Mouse (Mus musculus): ENCODE data around the gene Cnnm1. TPM values are rescaled to one million over a fixed set of nuclear protein-coding genes. Genes with fewer than 3 reads are reported as not detected.
"Not testable (repeated sequence)": the region's sequence is repeated elsewhere in the genome, so short reads cannot be mapped to it uniquely, and the experiment has no call there.

Cnnm1 gene
- total RNA-seq, 2 experiments from 2014 or later, result 0.12 to 0.17 TPM

- no peak for ATAC-seq (replicated peaks; ENCODE audit: poor library complexity)
Measured at GRCm38 (mm10) chr19:43465076-43465475, 24.8 kb downstream of the Cnnm1 start.

- ATAC-seq (replicated peaks; ENCODE audit: poor library complexity), result no peak
Measured at GRCm38 (mm10) chr19:43465601-43466255, 25.5 kb downstream of the Cnnm1 start.

DNA sequence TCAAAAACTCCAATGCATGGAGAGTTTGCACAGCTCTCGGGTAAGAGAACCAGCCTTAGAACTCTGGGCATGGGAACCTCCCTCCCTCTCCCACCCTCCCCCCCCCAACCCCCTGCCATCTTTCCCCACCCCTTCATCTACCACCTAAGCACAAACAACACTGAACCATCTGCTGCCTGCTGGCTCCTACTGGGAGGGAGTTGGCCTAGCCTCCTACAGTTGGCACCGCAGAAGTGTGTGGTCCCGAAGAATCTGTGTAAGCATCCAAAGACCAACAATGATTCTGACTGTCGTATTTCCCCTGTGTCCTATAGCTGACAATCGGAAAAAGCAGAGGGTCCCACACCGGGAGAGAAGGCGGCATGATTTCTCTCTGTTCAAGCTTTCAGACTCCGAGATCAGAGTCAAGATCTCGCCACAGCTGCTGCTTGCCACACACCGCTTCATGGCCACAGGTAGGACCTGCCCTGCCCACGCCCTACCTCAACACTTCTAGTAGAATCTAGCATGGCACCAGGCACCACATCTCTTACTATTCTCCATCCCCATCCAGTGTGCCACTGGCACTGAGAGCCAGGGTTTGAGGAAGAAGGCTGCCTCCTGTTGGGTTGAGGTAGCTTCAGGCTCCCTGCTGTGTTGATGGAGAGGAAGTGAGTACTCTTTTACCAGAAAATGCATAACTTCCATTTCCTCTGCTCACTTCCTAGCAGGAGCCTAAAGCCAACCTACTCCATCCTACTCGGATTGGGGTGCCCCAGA is 27.9 kb downstream of the Cnnm1 start:
- ATAC-seq (replicated peaks; ENCODE audit: poor library complexity), result no peak

GRCm38 (mm10) chr19:43469333-43469732 is 29.1 kb downstream of the Cnnm1 start:
- no peak for ATAC-seq (replicated peaks; ENCODE audit: poor library complexity)

GRCm38 (mm10) chr19:43472331-43472730 is 32.1 kb downstream of the Cnnm1 start:
- ATAC-seq (replicated peaks; ENCODE audit: poor library complexity), result no peak

DNA sequence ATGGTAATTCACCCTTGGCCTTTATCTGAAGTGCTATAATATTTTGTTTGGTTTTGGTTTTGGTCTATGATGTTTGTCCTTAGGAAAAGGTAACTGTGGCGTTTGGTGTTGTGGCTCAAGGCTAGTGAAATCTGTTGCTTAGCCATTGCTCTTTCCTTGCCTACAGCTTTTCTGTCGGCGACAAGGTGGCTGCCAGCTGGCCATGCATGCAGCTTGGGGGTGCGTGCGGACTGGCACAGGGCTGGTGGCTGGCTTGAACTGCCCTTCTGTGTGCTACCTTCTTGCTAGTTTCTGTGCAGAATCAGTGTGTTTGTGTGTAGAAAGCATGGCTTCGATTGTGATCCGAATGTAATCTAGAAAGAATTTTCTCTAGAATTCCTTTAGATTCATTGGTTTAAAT is 32.5 kb downstream of the Cnnm1 start:
- no peak for ATAC-seq (replicated peaks; ENCODE audit: poor library complexity)

DNA sequence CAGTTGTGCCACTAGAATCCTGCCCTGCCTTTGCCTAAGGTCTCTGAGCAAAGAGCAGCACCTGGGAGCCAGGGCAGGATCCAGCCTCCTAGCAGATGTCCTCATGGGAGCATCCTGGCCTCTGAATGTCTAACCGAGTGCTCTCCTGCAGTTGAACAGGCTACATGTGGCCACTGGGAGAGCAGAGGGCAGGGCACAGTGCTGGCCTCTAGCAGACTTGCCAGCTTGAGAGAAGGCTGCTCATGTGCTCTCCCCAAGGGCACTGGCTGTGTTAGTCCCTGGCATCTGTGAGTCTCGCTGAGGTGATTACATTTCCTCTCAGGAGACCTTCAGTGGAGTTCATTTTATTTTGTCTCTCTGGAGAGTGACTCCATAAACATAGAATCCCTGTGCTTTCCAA is 35.4 kb downstream of the Cnnm1 start:
- no peak for ATAC-seq (replicated peaks; ENCODE audit: poor library complexity)

DNA sequence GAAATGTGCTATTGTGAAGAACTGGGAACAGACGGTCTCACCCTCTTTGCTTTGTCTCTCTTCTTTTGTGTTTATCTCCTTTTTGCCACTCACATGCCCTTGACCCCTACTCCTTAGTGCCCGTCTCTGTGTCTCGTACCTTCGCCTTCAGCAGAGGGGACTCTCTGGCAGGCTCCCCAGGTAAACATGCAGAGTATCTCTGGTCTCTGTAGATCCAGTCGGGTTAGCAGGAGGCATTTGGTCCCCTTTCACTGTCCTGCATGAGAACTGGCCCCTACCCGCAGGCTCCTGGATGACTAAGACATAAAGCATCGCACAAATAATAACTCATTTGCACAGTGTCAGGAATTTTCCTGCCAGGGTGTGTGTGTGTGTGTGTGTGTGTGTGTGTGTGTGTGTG is 35.8 kb downstream of the Cnnm1 start:
- ATAC-seq (replicated peaks; ENCODE audit: poor library complexity), result no peak

GRCm38 (mm10) chr19:43477436-43477835 is 37.2 kb downstream of the Cnnm1 start:
- ATAC-seq (replicated peaks; ENCODE audit: poor library complexity), result no peak

- ATAC-seq (replicated peaks; ENCODE audit: poor library complexity), result peak; percentile 72
Measured at GRCm38 (mm10) chr19:43478891-43479290, 38.7 kb downstream of the Cnnm1 start.

DNA sequence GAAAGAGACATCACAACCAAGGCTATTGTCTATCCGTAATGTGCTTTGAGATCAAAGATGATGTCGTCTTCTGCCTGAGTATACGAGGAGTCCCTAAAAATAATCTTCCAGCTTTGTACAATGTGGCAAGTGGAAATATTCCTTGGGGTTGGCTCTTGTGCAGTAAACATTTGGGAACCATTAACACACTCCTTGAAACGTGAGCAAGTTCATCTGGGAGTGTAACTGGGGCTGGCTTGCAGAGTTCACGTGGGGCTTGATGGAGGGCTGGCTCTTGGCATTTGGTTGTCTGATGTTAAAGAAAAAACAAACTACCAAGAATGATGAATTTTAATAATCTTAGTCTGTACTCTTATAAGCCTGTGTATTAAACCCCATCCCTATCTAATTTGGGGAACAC is 39.2 kb downstream of the Cnnm1 start:
- no peak for ATAC-seq (replicated peaks; ENCODE audit: poor library complexity)

DNA sequence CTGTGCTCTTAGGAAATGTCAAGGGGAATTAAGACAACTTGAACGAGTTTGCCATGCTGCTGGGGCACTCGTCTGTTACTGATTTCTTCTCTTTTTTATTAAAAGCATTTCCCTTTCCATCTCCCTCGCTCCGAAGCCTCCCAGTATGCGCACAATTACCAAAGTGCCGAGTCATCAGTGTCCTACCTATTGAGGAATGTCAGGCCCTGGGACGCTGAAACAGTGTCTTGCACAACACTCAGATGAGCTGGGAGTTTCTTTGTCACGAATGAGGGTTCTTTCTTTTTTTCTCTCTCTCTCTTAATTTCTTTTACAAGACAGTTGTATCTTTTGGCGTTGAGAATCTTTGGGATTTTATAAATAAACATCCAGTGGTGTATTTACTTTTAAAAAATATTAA is 40.3 kb downstream of the Cnnm1 start:
- no peak for ATAC-seq (replicated peaks; ENCODE audit: poor library complexity)

- peak; percentile 50 for ATAC-seq (replicated peaks; ENCODE audit: poor library complexity)
Measured at GRCm38 (mm10) chr19:43487429-43487828, 47.2 kb downstream of the Cnnm1 start.

- ATAC-seq (replicated peaks; ENCODE audit: poor library complexity), result peak; percentile 54
Measured at GRCm38 (mm10) chr19:43493316-43493715, 53.1 kb downstream of the Cnnm1 start.

DNA sequence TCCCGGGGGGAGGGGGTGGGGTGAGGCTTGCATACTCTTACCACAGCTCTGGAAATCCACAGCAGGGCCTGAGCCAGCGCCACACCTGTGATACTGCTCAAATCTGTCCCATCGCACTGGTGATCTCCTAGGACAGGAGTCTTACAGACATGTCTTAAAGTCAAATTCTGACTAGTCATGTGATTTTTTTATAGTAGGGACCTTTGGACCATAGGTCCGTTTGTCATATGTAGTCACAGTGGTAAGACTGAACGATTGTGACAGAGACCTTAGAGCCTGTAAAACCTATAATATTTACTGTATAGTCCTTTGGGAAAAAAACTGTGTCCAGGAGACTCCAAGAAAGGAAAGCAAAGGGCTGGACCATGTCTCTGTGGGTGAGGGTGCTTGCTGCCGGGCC is 53.6 kb downstream of the Cnnm1 start:
- ATAC-seq (replicated peaks; ENCODE audit: poor library complexity), result no peak

DNA sequence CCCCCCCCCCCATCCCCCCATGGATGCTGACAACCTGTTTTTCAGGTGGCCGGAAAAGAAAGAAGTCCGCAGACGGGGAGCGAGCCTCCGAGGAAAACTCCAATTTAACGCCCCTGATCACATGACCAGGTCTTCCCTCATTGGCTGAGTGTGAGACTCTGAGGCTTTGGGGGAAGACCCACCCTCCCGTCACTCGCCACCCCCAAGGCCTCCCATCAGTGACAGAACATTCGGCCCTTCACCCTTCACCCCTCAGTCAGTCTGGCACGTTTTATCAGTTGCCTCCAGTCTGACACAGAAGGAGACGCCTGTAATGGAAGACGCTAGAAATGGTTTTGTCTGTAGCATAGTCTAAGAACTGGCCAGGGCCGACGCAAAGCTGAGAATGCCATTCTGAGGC is 54.7 kb downstream of the Cnnm1 start:
- ATAC-seq (replicated peaks; ENCODE audit: poor library complexity), result peak; percentile 66

DNA sequence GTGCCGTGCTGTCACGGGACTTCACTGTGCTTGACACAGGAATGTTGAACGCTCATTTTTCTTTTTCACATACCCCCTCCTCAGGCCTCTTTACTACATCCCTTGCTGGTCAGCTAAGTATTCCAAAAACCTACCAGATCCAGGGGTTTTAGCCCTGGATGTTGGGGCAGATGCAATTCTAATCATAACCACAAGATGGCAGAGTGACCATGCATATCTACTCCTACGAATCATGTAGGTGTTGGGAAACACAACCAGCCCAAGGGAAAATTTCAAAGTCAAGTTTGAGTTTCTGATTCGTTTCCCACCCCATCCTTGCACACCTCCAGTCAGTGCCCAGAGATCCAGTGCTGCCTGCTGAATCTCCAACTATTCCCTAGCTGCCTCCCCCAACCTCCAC is 55.6 kb downstream of the Cnnm1 start:
- ATAC-seq (replicated peaks; ENCODE audit: poor library complexity), result peak; percentile 73

DNA sequence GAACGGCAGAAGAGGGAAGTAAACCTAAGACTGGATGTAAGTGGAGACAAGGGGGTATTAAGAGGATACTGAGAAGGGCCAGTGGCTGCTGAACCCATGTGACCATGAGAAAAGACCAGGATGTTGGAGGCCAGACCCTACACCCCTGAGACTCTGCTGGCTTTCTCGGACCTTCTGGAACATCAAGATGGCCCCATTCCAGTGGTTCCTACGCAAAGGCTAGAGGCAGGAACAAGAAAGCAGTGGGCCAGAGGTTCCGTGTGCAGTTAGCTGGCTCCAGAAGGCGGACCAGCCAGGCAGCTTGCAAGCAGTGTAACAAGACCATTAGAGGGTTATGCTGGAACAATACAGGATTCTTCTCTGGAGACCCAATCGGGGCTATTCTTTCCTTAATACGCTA is 57.2 kb downstream of the Cnnm1 start:
- no peak for ATAC-seq (replicated peaks; ENCODE audit: poor library complexity)

- no peak for ATAC-seq (replicated peaks; ENCODE audit: poor library complexity)
Measured at GRCm38 (mm10) chr19:43498874-43499273, 58.6 kb downstream of the Cnnm1 start.

DNA sequence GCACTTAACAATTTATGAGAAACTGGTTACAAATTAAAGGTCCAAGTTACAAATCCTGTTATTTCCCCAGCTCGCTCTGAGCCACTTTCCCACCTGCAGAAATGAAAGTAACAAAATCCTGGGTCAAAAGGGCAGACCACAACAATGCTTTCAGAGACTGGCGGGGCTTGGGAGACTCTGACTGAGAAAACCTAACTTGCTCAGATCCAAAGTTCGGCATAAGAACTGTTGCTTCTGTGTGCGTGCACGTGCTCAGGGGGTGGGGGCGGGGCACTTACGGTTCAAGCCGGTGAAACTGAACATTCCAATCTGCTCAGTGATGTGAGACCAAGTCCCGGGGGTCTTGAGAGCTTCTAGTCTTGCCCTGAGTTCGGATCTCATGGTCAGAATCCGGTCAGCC is 62.4 kb downstream of the Cnnm1 start:
- ATAC-seq (replicated peaks; ENCODE audit: poor library complexity), result no peak

DNA sequence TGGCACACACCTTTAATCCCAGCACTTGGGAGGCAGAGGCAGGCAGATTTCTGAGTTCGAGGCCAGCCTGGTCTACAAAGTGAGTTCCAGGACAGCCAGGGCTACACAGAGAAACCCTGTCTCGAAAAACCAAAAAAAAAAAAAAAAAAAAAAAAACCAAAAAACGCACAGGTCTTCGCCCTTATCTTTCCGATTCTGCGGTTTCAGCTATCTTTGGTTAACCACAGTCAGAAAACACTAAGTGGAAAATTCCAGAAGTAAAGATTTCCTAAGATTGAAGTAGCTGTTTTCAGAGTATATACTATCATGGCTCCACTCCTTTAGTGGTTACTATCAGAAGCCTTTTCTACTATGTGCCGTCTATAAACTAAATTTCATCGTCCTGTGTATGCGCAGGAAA is 63.4 kb downstream of the Cnnm1 start:
- not testable (repeated sequence) for ATAC-seq (replicated peaks; ENCODE audit: poor library complexity)

GRCm38 (mm10) chr19:43505441-43505840 is 65.2 kb downstream of the Cnnm1 start:
- no peak for ATAC-seq (replicated peaks; ENCODE audit: poor library complexity)
